Mouse (Mus musculus): Measurements from ENCODE around the gene Iqgap2.

Iqgap2 gene

DNA sequence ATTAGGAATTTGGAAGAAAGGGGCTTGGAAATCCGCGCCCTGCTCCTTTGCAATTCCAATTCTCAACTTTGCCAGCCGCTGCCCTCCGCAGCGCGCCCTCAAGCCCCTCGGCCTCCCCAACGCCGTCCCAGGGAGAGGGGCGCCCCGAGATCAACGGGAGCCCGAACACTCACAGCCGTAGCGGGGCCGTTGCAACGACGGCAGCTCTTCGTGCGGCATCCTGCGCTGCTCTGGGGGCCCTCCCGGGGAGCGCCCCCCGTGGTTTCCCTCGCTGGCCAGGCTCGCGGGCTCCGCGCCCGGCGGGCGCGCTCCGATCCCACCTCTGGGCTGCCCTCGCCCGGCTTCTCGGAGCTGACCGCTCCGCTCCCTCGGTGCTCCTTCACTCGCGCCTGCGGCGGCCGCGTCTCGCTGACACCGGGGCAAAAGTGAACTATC lies at the start of gene Iqgap2:
Iqgap2 (minus strand) TSS at position 432 of the 435 bp plus-strand sequence.
- no peak for DNase-seq

DNA sequence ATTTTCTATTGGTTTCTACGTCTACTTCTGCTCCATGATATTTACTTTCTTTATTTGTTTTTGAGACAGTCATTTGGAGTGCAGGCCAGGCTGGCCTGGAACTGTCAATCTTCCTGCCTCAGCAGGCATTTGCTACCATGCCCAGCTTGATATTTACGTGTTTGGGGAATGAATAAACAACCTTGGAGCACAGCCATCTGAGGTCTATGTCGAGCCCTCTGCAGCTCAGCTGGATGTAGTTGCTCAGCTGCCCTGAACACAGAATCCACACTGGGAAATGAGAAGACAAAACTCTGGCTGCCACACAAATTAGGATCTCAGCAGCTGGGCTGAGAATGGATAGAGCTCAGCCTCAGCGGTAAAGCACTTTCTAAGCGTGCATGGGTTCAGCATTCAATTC lies 49.1 kb upstream of the Iqgap2 start:
- peak; percentile 23 for DNase-seq

DNA sequence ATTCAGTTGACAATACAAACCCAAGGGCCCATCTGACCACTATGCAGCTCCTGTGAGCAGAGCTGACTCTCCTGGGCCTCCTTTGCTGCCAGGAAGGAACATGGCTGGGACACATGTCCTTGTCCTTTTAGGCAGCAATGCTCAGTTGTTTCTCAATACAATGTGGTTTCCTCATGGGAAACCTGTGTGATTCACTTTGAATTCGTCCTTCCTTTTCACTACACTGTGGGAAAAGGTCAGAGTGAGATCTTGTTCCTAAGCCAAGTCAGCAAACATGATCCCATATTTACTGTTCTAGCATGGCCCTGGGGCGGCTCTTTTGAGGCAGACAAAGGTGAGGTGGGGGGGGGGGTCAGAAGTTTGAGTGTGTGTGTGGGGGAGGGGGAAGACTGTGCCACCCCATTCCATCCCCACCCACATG lies 32.5 kb upstream of the Iqgap2 start:
- no peak for DNase-seq

DNA sequence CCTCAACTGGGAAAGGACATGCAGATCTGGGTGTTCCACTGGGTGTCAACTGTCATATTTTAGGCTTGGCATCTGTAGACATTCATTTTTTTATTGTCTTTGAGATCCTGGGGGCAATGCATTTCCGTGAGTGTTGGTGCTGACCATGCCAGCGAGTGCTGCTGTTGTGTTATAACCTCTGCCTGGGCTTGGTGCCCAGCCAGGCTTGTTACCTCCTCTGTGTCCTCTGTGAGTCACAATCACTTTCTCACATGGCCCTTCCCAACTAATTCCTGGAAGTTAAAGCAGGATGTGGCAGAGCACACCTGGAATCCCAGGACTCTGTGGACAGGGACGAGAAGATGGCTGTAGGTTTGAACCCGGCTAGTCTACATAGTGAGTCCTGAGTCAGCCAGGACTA lies 30.9 kb upstream of the Iqgap2 start:
- no peak for DNase-seq

DNA sequence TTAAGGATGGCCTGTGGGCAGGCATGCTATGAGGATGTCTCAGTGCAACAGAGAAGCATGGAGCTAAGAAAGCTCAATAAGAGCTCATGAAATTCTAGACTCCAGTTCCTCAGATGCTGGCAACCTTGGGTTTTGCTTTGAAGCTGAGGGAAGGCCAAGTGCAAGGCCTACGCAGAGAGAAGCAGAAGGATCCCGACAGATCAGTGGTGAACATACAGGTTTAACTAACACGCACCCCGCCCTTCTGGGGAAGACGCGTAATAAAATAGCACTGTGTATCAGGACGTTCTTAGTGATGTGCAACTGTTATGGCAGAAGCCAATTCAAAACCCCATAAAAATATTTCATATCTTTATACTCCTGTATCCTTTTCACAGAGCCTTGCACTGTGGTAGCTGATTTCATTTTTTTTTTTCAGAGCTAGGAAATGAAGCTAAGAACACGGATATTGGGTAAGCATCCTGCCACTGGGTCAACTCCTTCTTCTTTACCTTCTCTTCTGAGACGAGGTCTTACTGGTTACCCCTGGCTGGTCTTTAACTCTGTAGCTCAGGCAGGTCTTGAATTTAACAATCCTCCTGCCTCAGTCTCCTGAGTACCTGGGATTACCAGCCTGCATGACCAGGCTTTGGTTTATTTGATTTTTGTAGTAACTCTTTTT lies 27.0 kb upstream of the Iqgap2 start:
- no peak for DNase-seq

DNA sequence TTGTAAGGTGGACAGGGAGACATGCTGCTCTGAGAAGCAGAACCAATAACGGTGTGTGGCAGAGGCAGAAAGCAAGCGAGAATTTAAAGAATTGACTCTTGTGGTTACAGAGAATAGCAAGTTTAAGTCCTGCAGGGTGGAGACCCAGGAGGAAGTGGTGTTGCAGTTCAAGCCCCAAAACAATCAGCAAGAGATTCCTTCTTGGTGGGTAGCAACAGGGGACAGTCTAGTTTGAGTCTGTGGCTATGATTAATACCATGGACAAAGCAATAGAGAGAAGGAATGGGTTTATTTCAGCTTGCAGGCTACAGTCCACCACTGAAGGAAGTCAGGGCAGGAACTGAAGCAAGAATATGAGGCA lies 21.3 kb upstream of the Iqgap2 start:
- DNase-seq: no peak

DNA sequence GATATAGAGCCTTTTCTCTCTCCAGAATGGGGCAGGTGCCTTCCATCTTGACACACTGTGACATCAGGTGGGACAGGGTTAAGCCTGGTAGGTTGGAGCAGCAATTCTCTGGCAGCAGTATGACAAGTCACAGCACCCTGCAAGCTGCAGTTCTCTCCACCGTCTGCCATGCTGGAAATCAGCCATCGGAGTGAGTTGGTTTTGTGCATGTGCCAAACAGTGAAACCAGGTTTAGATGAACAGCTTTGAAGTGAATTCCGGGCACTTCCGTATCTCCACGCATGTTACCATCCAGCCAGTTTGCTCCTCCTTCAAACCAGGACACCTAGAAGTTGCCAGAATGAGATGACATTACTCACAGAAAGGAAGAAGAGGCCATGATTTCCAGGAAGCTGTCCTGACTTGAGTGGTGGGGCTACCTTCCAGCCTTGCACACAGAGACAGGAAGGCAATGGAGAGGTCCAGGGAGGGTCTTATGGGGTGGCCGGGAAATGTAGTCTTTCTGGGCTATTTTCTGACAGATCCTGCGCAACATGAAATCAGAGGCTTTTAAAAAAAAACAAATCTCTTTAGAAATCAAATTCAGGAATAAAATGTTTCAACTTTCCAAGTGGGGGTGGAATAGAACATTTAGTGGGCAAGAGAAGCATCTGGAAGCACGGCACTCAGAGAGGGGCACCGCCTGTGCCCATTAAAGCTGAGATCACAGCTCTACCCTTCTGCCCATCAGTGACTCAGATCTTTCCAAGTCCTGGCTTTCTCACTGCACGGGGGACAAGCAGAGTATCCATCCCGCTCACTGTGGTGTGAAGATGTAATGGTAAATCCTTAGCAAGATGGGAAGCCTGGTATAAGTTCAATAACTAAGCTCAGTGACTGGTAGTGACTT lies 20.7 kb upstream of the Iqgap2 start:
- no peak for DNase-seq

DNA sequence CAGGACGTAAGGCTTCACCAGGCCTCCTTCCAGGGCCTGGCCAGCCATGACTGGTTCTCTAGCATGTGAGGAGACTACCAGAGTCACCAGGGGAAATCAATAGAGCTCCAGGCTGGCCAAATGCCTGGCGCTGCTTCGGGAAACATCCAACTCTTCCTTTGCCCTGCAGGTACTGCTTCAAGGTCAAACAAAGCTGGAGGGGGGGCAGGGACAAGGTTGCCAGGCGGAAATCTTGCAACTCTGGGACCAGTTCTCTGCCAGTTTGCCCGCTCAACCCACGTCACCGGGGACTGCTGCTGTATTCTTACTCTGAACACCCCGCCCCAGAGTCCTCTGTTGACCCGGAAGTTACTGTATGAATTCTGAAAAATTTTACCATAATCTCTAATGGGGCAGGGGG lies 18.5 kb upstream of the Iqgap2 start:
- DNase-seq: no peak

DNA sequence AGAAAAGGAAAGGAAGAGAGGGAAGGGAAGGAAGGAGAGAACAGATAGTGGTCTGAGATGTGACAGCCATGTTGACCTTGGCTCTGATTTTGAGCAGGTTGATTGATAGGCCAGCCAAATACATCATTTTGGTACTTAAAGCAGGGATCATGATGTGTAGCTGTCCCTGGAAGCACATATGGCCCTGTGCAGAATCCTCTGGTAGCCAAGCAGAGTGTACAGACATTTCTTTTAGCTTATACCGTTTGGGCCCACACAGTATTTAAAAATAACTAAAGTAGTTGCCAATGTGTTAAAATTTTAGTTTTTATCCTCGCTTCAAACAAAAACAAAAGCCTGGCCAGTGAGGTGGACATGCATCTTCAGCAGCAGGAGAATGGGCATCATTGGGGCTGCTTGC lies 17.5 kb upstream of the Iqgap2 start:
- DNase-seq: no peak

DNA sequence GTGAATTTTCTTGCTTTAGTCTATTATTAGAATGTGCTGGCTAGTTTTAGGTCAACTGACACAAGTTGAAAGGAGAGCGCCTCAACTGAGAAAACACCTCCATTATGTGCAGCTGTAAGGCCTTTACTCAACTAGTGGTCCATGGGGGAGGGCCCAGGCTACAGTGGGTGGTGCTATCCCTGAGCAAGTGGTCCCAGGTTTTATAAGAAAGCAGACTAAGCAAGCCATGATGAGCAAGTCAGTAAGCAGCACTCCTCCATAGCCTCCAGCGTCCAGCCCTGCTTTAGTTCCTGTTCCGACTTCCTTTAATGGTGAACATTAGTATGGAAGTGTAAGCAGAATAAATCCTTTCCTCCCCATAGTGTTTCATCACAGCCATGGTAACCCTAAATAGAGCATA lies 11.0 kb upstream of the Iqgap2 start:
- peak; percentile 57 for DNase-seq

DNA sequence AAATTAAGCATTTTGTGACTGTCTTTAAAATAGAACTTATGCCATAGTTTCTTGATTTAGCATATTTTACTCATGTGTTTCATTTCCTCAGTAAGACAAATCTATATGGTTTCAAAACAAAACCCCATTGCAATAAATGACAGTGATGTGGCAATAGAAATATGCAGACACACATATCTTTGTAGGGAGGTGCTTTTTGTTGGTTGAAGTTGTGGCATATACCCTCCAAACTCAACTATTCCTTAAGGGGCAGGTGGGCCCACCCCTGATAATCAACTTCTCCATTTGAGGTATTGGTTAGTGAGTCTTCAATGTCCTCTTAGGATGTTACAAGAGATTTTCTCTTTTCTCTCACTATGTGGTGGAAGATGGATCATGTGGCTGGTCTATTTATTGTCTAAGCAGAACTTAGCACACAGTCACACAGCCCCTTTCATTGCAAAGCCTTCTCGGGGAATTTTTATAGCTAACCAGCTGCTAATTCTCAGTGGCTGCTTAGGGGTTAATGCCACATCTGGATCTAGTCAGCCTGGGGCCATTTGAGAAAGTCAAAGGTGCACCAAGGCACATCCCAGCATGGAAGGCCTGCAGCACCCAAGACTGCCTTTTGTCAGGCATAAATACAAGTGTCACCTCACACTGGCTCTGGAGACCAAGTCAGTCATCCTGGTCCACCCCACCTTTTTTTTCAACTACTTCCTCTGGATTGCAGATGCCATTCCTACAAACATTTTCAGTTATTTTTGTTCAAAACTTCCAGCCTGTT lies 8.3 kb upstream of the Iqgap2 start:
- DNase-seq: no peak

DNA sequence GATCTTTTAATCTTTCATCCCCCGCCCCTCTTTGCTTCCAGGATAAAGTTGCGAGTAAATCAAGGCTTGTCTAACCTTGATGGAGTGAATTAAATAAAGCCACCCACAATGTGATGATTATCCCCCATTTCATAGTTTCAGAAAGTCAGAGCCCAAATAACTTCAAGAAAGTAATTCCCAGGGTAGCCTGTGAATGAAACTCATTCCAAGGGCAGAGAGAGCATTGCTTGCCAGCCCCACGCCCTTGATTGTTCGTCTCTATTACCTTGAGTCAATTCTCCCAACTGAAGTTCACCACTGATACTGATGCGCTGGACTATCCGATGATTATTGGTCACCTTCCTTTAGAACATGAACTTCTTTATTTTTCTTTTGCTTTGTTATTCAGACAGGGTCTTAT lies 4.8 kb upstream of the Iqgap2 start:
- peak; percentile 8 for DNase-seq

DNA sequence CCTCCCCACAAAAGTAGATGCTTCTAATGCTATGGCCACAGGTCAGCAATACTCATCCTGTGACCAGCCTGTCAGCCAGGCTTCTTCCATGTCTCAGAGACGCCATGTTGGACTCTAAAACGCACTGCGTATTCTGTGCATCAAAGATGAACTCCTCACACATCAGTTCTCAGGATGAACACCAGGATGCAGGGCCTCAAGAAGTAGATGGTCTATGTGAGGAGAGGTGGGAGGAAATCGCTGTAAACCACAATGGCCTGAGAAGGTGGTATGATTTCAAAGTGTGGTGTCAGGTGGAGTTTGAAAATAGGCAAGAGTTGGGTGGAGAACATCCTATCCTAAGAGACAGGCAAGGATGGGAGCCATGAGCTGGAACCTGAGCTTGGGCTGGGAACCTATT lies 1.4 kb upstream of the Iqgap2 start:
- peak; percentile 70 for DNase-seq

DNA sequence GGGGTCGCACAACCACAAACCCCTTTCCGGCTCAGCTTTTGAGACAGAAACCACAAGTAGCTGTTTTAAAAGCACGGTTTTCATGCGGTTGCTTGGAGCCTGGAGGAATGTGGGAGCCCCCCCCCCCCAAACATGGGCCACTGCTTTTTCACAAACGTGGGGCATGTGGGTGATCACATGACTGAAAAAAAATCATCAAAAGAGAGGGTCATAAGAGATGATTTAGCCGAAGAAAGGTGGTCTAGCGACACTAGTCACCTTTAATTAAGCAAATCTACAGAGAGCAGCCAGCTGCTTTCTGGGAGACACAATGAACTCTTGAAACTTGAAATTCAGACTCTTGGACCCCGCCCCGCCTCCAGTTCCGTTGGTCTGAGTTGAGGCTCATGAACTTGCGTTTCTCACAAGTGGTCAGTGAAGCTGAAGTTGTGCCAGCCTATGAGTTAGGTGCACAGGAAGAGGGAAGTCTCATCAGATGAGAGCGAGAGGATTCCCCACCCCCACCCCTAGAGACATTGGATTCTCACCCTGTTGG lies 956 bp upstream of the Iqgap2 start:
- DNase-seq: peak; percentile 87

DNA sequence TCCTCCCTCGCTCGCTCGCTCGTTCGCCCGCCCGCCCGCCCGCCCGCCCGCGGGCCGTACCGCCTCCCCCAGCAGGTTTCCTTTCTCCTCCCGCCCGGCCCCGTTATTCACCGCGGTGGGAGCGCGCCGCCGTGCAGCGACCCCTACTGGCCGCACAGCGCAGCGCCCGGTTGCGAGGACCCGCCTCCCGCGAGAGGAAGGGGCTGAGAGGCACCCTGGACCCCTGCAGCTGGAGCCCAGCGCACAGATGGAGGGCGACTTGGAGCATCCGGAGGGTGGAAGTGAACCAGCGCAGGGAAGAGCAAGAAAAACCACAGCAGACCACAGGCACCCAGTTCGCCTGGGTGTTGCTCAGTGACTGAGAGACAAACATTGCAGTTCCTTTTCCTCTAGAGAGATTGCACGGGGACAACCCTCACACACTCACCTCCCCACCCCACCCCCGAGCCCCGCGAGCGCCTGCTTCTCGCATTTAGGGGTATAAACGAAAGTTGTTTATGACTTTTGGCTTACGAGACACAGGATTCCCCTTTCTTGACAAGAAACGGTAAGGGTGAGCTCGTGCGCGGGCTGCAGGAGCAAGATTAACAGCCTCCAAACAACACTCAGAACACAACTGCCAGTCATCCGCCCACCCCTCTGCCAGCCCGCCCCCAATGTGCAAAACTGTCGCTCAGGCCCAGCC lies 346 bp upstream of the Iqgap2 start:
- peak; percentile 98 for DNase-seq

DNA sequence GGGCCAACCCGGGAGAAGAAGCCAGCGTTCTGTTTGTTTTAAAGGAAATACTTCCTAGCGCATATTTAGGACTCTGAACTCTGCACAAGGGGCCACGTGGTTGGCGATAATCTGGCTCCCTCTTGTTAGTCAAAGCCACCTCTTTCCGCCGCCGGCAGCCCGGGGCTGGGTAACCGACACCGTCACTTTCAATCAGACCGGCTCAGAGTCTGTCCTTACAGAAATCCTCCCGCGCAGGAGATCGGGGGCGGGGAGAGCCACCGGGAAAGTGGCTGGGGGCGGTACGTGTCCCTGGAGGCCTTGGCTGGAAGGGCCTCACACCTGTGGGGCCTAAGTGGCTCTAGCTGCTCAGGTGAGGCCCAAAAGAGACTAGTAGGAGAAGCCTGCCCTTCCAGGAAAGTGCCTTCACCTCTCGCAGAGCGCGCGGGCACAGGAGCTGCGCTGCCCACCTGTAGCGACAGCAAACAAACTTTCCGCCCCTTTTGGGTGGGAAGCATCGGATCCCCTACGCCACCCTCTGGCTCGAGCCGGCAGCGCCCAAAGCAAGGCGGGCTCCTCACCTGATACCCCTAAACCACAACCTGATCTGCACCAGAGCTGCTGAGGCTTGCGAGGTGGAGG lies 761 bp downstream of the Iqgap2 start:
- DNase-seq: peak; percentile 93

DNA sequence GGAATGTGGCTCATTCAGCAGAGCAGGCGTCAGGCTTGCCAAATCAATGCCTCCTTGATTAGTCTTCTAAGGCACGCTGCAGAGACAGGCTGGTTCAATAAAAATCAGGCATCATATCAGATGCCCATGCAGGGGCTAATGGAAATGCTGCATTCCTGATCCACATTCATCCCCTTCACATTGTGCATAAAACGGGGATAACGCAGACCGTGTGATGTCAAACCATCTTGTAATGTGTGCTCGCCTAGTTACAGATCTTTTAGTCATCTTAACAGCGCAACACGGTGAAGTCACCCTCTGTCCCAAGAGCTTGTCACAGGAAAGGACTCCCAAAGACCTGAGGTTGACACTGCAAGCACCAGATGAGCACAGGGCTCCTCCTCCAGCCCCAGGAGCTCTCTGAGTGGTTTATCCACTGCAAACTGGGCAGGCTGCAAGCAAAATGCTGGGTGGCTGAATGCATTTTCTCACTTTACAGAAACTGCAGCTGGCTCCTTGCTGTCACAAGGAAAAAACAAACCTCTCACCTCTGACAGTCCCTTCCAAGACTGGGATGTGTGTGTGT lies 1.7 kb downstream of the Iqgap2 start:
- peak; percentile 89 for DNase-seq

DNA sequence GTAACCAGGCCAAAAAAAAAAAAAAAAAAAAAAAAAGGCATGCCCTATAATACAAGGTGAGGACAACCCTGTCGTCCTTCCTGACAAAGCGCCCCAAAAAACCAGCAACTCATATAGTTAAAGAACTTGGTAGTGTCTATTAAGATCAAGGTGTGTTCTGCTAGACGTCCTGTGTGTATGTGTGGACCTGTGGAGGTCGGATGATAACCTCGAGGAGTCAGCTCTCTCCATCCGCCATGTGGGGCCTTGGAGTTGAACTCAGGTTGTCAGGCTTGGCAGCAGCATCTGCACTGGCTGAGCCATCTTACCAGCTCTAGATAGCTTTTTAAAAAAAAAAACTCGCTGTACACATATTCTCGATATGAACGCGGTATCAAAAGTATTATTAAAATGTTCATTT lies 2.4 kb downstream of the Iqgap2 start:
- DNase-seq: peak; percentile 74

DNA sequence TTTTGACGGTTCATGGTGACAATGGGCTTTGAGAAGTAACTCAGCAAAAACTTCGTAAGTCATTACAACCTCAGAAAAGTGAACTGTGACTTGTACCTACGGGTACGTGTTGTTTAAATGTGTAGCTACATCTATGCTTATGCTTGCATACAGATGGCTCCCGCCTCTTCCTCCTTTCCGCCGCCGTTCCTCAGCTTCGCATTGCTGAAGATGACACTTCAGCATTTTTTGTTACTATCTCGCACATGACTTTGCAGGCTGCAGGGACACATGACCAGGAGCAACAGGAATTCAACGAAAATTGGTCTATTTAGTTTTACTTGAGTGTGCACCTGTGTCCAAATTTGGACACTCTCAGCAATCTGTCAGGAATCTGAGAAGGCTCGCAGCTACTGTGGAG lies 3.1 kb downstream of the Iqgap2 start:
- DNase-seq: peak; percentile 93

DNA sequence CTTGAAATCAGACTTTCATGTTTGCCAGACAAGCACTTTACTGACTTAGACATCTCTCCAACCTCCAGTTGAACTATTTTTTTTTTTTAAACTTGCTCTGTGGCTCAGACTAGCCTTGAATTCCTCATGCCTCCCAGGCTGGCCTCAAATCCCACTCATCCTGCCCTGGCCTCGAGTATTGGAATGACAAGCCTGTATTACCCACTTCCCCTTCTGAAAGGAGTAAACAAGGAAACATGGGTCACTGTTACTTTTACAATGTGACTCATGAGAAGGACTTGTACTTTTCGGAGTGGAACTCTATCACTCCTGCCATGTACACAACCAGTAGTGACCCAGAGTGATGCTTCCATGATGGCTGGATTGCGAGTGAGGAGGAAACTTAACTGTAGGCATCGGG lies 3.6 kb downstream of the Iqgap2 start:
- peak; percentile 91 for DNase-seq

DNA sequence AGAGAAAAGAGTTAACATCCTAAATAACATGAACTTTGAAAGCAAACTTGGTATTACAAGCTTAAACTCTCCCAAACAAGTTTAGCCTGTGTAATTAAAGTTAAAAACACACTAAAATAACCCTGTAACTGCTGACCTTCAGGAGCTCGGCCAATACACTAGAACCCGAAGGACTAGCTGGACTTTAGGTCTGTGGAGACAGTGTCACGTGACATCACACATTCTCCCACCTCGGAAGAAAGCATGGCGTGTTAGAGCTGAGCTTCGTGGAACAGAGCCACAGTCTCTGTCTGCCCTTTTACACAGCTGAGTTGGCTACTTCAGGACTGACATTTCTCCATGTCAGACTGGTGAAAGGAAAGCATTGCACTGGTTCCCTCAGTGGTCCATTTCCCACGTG lies 4.3 kb downstream of the Iqgap2 start:
- no peak for DNase-seq

DNA sequence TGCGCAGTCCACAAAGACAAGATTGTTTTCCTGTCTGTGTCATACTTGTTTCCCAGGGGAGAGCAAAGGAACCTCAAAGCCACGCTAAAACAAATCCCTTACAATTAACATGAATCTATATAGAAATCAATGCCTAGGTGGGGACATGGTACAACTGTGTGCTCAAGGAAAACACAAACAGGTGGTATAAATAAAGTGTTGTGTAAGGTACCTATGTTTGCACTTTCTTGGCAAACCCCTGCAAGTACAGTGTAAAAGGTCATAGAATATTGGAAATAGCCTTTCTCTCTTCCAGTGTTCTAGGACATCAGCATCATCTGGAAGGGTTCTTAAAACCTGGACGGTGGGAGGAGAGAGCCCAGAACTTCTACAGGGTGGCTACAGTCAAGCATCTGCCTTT lies 7.3 kb downstream of the Iqgap2 start:
- DNase-seq: no peak

Data from heart, adult 11 months (tissue).